Mouse (Mus musculus) adrenal gland, postnatal 10 days (tissue): Measurements from ENCODE around the gene Negr1. TPM values are rescaled to one million over a fixed set of nuclear protein-coding genes. Genes with fewer than 3 reads are reported as not detected.
"Not testable (repeated sequence)": the region's sequence is repeated elsewhere in the genome, so short reads cannot be mapped to it uniquely, and the experiment has no call there.

ENCODE experiments used
- DNase-seq: peaks from one replicate; pipeline ENCODE4 v3.0.0; 2021; ENCODE audit warnings: mixed read lengths
- total RNA-seq, 2 experiments: library from RNA; stranded (reverse); gene quantifications; 2 replicates each; pipeline ENCODE4 v1.2.3; 2021

Gene Negr1
- total RNA-seq, 2 experiments from 2014 or later: 6.7 to 7.9 TPM

GRCm38 (mm10) chr3:157021632-157022031 is 460.0 kb downstream of the Negr1 start:
- DNase-seq: no peak

- DNase-seq: no peak
Observed at GRCm38 (mm10) chr3:157024580-157024979, 463.0 kb downstream of the Negr1 start.

- DNase-seq: no peak
Observed at GRCm38 (mm10) chr3:157031513-157032142, 470.0 kb downstream of the Negr1 start.

GRCm38 (mm10) chr3:157036016-157036415 is 474.4 kb downstream of the Negr1 start:
- DNase-seq: no peak

- DNase-seq: no peak
Observed at GRCm38 (mm10) chr3:157036568-157036967, 475.0 kb downstream of the Negr1 start.

GRCm38 (mm10) chr3:157040619-157041018 is 479.0 kb downstream of the Negr1 start:
- DNase-seq: no peak

- no peak for DNase-seq
Observed at GRCm38 (mm10) chr3:157044565-157044964, 483.0 kb downstream of the Negr1 start.

- DNase-seq: not testable (repeated sequence)
Observed at GRCm38 (mm10) chr3:157064438-157064837, 502.8 kb downstream of the Negr1 start.

GRCm38 (mm10) chr3:157066331-157066730 is 504.7 kb downstream of the Negr1 start:
- no peak for DNase-seq

GRCm38 (mm10) chr3:157079250-157079965 is 517.8 kb downstream of the Negr1 start:
- no peak for DNase-seq

- no peak for DNase-seq
Observed at GRCm38 (mm10) chr3:157079966-157080306, 518.3 kb downstream of the Negr1 start.

- no peak for DNase-seq
Observed at GRCm38 (mm10) chr3:157080585-157080984, 519.0 kb downstream of the Negr1 start.

- no peak for DNase-seq
Observed at GRCm38 (mm10) chr3:157082808-157083784, 521.5 kb downstream of the Negr1 start.

GRCm38 (mm10) chr3:157085180-157085579 is 523.6 kb downstream of the Negr1 start:
- DNase-seq: no peak

- DNase-seq: no peak
Observed at GRCm38 (mm10) chr3:157090051-157090450, 528.5 kb downstream of the Negr1 start.

GRCm38 (mm10) chr3:157096284-157096683 is 534.7 kb downstream of the Negr1 start:
- DNase-seq: no peak

- no peak for DNase-seq
Observed at GRCm38 (mm10) chr3:157097514-157097913, 535.9 kb downstream of the Negr1 start.

- no peak for DNase-seq
Observed at GRCm38 (mm10) chr3:157098417-157098816, 536.8 kb downstream of the Negr1 start.

- DNase-seq: no peak
Observed at GRCm38 (mm10) chr3:157104866-157105579, 543.4 kb downstream of the Negr1 start.

GRCm38 (mm10) chr3:157105580-157106264 is 544.1 kb downstream of the Negr1 start:
- no peak for DNase-seq

- no peak for DNase-seq
Observed at GRCm38 (mm10) chr3:157108156-157108555, 546.6 kb downstream of the Negr1 start.
